Mouse (Mus musculus): Measurements from ENCODE around the gene Mmp14.

GRCm38 (mm10) chr14:54441365-54441764, 10.0 kb downstream of the Mmp14 start:
- TF ChIP-seq CTCF (IDR thresholded peaks at IDR 0.05; ENCODE audit: low read depth, low read length) (no peak), POLR2A (IDR thresholded peaks at IDR 0.05; ENCODE audit: borderline replicate concordance, low read depth, low read length) (no peak)

All from bone marrow macrophage, adult 2 months (primary cell).